Mouse (Mus musculus): Measurements from ENCODE around the gene Psma7. TPM values are rescaled to one million over a fixed set of nuclear protein-coding genes. Genes with fewer than 3 reads are reported as not detected.

Psma7 gene
- polyA plus RNA-seq, 1 experiment = 38.5 TPM

DNA sequence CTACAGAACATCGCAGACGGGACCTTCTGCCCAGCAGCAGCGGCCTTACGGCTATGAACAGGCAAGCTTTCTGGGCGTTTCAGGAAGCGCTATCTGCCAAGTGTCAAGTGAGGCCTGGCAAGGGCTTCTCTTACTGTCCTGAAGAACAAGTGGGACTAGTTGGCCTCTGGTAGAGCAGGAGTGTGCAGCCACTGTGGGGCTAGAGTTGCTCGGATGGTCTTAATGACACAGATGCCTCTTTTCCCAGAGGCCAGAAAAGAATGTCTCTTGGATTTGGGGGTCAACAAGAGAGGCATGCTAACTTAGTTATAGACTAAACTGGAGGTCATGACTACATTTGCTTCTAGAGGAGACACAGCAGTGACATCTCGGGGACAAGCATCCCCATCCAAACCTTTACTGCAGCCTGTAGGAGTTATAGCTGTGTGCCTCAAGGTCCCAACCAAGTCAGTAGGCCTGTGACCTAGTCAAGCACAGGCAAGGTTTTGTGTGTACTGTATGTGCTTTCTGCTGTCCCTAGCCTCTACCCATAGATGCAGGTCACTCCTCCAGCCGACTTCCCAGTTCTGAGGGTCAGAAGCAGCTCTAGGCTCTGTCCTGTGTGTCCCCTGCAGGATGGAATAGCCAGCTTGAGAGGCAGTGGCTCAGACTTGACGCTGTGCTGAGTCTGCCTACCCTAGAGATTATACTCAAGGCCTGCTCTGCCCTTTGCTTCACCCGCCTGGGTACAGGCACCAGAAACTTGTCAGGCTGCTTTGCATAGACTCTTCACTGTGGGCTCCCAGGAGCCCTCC, 21.3 kb upstream of the Psma7 start:
- H3K36me3 ChIP-seq (ENCODE audit: control insufficient read depth, insufficient read depth, low read length) = no peaks in the 10 kb centered on the region
- H3K27me3 ChIP-seq (ENCODE audit: control insufficient read depth, insufficient read depth, low read length) = no peaks in the 10 kb centered on the region
- no peak overlapping the region for H3K27ac ChIP-seq (ENCODE audit: control insufficient read depth, insufficient read depth, low read depth, low read length)
- H3K4me1 ChIP-seq (ENCODE audit: control insufficient read depth, insufficient read depth, low read length) = no peaks in the 10 kb centered on the region
- H3K4me3 ChIP-seq (ENCODE audit: control insufficient read depth, low read depth, low read length) = no peak overlapping the region
- TF ChIP-seq CTCF (IDR thresholded peaks at IDR 0.05; ENCODE audit: control insufficient read depth, insufficient read depth, insufficient replicate concordance, low read depth, low read length) (no peak), POLR2A (IDR thresholded peaks at IDR 0.05; ENCODE audit: control insufficient read depth, low read depth, low read length) (no peak)

GRCm38 (mm10) chr2:180053001-180053400, 10.8 kb upstream of the Psma7 start:
- TF ChIP-seq CTCF (IDR thresholded peaks at IDR 0.05; ENCODE audit: control insufficient read depth, insufficient read depth, insufficient replicate concordance, low read depth, low read length) (no peak), POLR2A (IDR thresholded peaks at IDR 0.05; ENCODE audit: control insufficient read depth, low read depth, low read length) (no peak)
- Histone ChIP-seq H3K36me3 (ENCODE audit: control insufficient read depth, insufficient read depth, low read length) (no peaks in the 10 kb centered on the region), H3K27ac (ENCODE audit: control insufficient read depth, insufficient read depth, low read depth, low read length) (no peak overlapping the region), H3K27me3 (ENCODE audit: control insufficient read depth, insufficient read depth, low read length) (no peaks in the 10 kb centered on the region), H3K4me3 (ENCODE audit: control insufficient read depth, low read depth, low read length) (no peak overlapping the region), H3K4me1 (ENCODE audit: control insufficient read depth, insufficient read depth, low read length) (no peaks in the 10 kb centered on the region)

DNA sequence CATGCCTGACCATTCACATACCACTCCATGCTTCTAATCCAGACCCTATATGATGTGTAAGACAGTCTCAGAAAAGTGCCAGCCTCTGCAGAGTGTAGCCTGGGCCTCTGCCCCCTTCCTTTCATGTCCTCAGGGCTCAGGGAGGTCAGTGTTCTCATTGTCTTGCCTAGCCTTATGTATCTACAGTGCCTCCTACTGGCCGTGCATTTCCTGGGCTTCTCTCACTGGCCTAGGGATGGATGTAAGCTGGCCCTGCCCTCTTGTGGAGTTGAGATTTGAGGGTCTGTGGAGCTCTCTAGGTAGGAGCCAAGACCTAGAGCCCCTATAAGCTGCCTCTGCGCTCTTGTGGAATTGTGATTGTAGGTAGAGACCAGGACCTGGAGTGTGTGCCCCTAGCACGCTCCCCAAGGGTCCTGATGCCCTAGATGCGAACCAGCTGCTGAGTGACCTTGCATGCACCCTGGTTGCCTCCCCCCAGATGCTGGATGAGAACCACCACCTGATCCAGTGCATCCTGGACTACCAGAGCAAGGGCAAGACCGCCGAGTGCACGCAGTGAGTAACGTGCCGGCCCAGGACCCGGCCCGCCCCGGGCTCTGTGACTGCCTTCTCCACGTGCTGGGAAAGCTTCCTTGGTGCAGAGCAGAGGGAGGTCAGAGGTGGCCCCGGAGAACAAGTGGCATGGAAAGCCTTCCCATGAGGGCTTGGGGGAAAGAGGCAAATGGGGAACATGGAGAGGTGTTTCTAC, 9.9 kb upstream of the Psma7 start:
- Histone ChIP-seq H3K4me1 (ENCODE audit: control insufficient read depth, insufficient read depth, low read length) (no peaks in the 10 kb centered on the region), H3K27me3 (ENCODE audit: control insufficient read depth, insufficient read depth, low read length) (no peaks in the 10 kb centered on the region), H3K4me3 (ENCODE audit: control insufficient read depth, low read depth, low read length) (no peak overlapping the region), H3K36me3 (ENCODE audit: control insufficient read depth, insufficient read depth, low read length) (no peaks in the 10 kb centered on the region), H3K27ac (ENCODE audit: control insufficient read depth, insufficient read depth, low read depth, low read length) (no peak overlapping the region)
- peak; percentile 22; the same call in 1 of the 2 replicates for TF ChIP-seq CTCF (IDR thresholded peaks at IDR 0.05; ENCODE audit: control insufficient read depth, insufficient read depth, insufficient replicate concordance, low read depth, low read length)
- no peak for TF ChIP-seq POLR2A (IDR thresholded peaks at IDR 0.05; ENCODE audit: control insufficient read depth, low read depth, low read length)

DNA sequence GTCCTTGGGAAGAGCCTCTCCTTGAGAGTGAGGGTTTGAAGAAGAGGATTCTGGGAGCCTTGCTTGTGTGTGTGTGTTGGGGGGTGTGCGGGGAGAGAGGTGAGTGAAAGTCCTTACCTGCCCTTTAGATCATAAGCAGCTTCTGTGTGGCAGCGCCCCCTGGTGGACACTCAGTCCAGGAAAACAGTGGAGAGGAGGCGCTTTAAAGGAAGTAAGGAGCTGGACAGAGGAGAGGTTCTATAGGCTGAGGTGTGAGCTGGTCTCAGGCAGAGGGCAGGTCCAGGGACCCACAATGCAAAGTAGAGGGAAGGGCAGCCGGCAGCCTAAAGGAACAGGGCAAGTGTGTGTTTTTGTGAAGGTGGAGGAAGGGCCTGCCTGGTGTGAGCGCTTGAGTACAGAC, 8.8 kb upstream of the Psma7 start:
- Histone ChIP-seq H3K27me3 (ENCODE audit: control insufficient read depth, insufficient read depth, low read length) (no peaks in the 10 kb centered on the region), H3K27ac (ENCODE audit: control insufficient read depth, insufficient read depth, low read depth, low read length) (no peak overlapping the region), H3K4me3 (ENCODE audit: control insufficient read depth, low read depth, low read length) (no peak overlapping the region), H3K36me3 (ENCODE audit: control insufficient read depth, insufficient read depth, low read length) (no peaks in the 10 kb centered on the region), H3K4me1 (ENCODE audit: control insufficient read depth, insufficient read depth, low read length) (no peaks in the 10 kb centered on the region)
- TF ChIP-seq CTCF (IDR thresholded peaks at IDR 0.05; ENCODE audit: control insufficient read depth, insufficient read depth, insufficient replicate concordance, low read depth, low read length) (peak; percentile 78; the same call in 1 of the 2 replicates), POLR2A (IDR thresholded peaks at IDR 0.05; ENCODE audit: control insufficient read depth, low read depth, low read length) (no peak)

GRCm38 (mm10) chr2:180047980-180048635, 5.9 kb upstream of the Psma7 start:
- no peaks in the 10 kb centered on the region for H3K27me3 ChIP-seq (ENCODE audit: control insufficient read depth, insufficient read depth, low read length)
- no peak for TF ChIP-seq CTCF (IDR thresholded peaks at IDR 0.05; ENCODE audit: control insufficient read depth, insufficient read depth, insufficient replicate concordance, low read depth, low read length)
- TF ChIP-seq POLR2A (IDR thresholded peaks at IDR 0.05; ENCODE audit: control insufficient read depth, low read depth, low read length) = no peak
- no peaks in the 10 kb centered on the region for H3K36me3 ChIP-seq (ENCODE audit: control insufficient read depth, insufficient read depth, low read length)
- H3K4me1 ChIP-seq (ENCODE audit: control insufficient read depth, insufficient read depth, low read length) = peaks cover 4% of the 10 kb centered on the region
- H3K4me3 ChIP-seq (ENCODE audit: control insufficient read depth, low read depth, low read length) = no peak overlapping the region
- no peak overlapping the region for H3K27ac ChIP-seq (ENCODE audit: control insufficient read depth, insufficient read depth, low read depth, low read length)

- Histone ChIP-seq H3K36me3 (ENCODE audit: control insufficient read depth, insufficient read depth, low read length) (no peaks in the 10 kb centered on the region), H3K4me1 (ENCODE audit: control insufficient read depth, insufficient read depth, low read length) (peaks cover 8% of the 10 kb centered on the region), H3K4me3 (ENCODE audit: control insufficient read depth, low read depth, low read length) (no peak overlapping the region), H3K27me3 (ENCODE audit: control insufficient read depth, insufficient read depth, low read length) (no peaks in the 10 kb centered on the region), H3K27ac (ENCODE audit: control insufficient read depth, insufficient read depth, low read depth, low read length) (no peak overlapping the region)
- TF ChIP-seq POLR2A (IDR thresholded peaks at IDR 0.05; ENCODE audit: control insufficient read depth, low read depth, low read length) (no peak), CTCF (IDR thresholded peaks at IDR 0.05; ENCODE audit: control insufficient read depth, insufficient read depth, insufficient replicate concordance, low read depth, low read length) (no peak)
These were observed 5.3 kb upstream of the Psma7 start for GRCm38 (mm10) chr2:180047580-180047979.

GRCm38 (mm10) chr2:180045283-180045682, 3.0 kb upstream of the Psma7 start:
- no peaks in the 10 kb centered on the region for H3K36me3 ChIP-seq (ENCODE audit: control insufficient read depth, insufficient read depth, low read length)
- no peak overlapping the region for H3K27ac ChIP-seq (ENCODE audit: control insufficient read depth, insufficient read depth, low read depth, low read length)
- no peaks in the 10 kb centered on the region for H3K27me3 ChIP-seq (ENCODE audit: control insufficient read depth, insufficient read depth, low read length)
- peaks cover 13% of the 10 kb centered on the region for H3K4me1 ChIP-seq (ENCODE audit: control insufficient read depth, insufficient read depth, low read length)
- no peak overlapping the region for H3K4me3 ChIP-seq (ENCODE audit: control insufficient read depth, low read depth, low read length)
- TF ChIP-seq CTCF (IDR thresholded peaks at IDR 0.05; ENCODE audit: control insufficient read depth, insufficient read depth, insufficient replicate concordance, low read depth, low read length) (peak; percentile 3; the same call in 1 of the 2 replicates), POLR2A (IDR thresholded peaks at IDR 0.05; ENCODE audit: control insufficient read depth, low read depth, low read length) (no peak)
